Mouse (Mus musculus) lung, embryonic 15.5 days (tissue): Measurements from ENCODE around the gene Kcnk1. TPM values are rescaled to one million over a fixed set of nuclear protein-coding genes. Genes with fewer than 3 reads are reported as not detected.

Experiments
- ATAC-seq: fragments of 200-750 bp; cut with Nextera tagmentation; 2 replicates; pipeline ENCODE4 v1.8.0; 2017; ENCODE audit warnings: moderate number of reproducible peaks, borderline replicate concordance; ENCODE audit not compliant: low FRiP score, low TSS enrichment; ENCODE audit errors: extremely low read depth
- H3K27ac ChIP-seq: fragments of 300-500 bp; sonication (generic); 2 replicates; pipeline ENCODE4 v1.5.1; 2015; ENCODE audit warnings: moderate library complexity, mild to moderate bottlenecking, inconsistent platforms
- H3K27me3 ChIP-seq: fragments of 300-500 bp; sonication (generic); 2 replicates; pipeline ENCODE4 v1.6.1; 2015; ENCODE audit warnings: inconsistent platforms
- H3K36me3 ChIP-seq: fragments of 300-500 bp; sonication (generic); 2 replicates; pipeline ENCODE4 v1.6.1; 2015; ENCODE audit warnings: inconsistent platforms
- H3K4me1 ChIP-seq: fragments of 300-500 bp; sonication (generic); 2 replicates; pipeline ENCODE4 v1.6.1; 2015; ENCODE audit warnings: inconsistent platforms
- H3K4me2 ChIP-seq: fragments of 300-500 bp; sonication (generic); 2 replicates; pipeline ENCODE4 v1.6.1; 2015; ENCODE audit warnings: inconsistent platforms, mild to moderate bottlenecking, moderate library complexity
- H3K4me3 ChIP-seq: fragments of 300-500 bp; sonication (generic); 2 replicates; pipeline ENCODE4 v1.5.1; 2015; ENCODE audit warnings: mild to moderate bottlenecking, inconsistent platforms
- H3K9ac ChIP-seq: fragments of 300-500 bp; sonication (generic); 2 replicates; pipeline ENCODE4 v1.6.1; 2015; ENCODE audit warnings: inconsistent platforms
- H3K9me3 ChIP-seq: fragments of 300-500 bp; sonication (generic); 2 replicates; pipeline ENCODE4 v1.6.1; 2016; ENCODE audit warnings: inconsistent platforms
- WGBS: fragments of 180-500 bp; shearing (Covaris S2); methylation state at CpG from one replicate; pipeline ENCODE4 v1.1.7; 2015; 5-methylcytosine and 5-hydroxymethylcytosine counted together
- polyA plus RNA-seq: library from polyadenylated mRNA; unstranded; fragments of >200 nt; fragmentation: Nextera tagmentation; extraction: Ambion mirVana; gene quantifications from 2 replicates; pipeline ENCODE4 v1.2.1, GENCODE M21; 2015

Kcnk1 gene
- 52.9 and 54.4 TPM in 2 replicates for polyA plus RNA-seq

DNA sequence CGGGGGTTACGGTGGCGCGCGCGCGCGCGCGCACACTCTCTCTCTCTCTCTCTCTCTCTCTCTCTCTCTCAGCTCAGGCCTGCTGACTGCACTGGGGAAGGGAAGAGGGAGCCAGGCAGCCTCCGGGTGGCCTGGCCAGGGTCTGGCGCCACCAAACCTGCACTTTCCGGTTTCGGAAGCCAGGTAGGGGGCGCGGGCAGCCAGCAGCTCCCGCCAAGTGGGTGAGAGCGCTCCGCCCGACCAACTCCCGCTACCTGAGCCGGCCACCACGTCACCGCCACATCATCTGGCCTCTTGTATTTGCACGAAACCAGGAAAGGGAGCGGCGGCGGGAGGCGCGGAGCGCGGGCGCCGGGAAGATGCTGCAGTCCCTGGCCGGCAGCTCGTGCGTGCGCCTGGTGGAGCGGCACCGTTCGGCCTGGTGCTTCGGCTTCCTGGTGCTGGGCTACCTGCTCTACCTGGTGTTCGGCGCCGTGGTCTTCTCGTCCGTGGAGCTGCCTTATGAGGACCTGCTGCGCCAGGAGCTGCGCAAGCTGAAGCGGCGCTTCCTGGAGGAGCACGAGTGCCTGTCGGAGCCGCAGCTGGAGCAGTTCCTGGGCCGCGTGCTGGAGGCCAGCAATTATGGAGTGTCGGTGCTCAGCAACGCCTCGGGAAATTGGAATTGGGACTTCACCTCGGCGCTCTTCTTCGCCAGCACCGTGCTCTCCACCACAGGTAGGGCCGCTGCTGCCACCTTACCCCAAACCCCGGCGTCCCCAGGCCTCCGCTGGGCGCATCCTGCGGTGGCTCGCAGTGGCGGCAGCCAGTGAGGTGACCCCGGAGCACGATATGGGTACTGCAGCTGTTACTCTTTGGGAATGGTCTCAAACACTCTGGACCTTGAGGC is at the start of gene Kcnk1:
Gene Kcnk1, plus strand, starts transcription at position 70 of the 886 bp plus-strand sequence.
- ATAC-seq, result peak; percentile 78; the same call in 1 of the 2 replicates
- H3K9ac ChIP-seq, result peak within 1 kb of the TSS; percentile 53
- no peaks in the 10 kb centered on the region for H3K9me3 ChIP-seq
- peaks cover 8% of the 10 kb centered on the region for H3K4me1 ChIP-seq
- 1% methylated on average over 73 of the region's 73 CpGs for WGBS
- peaks cover 51% of the 10 kb centered on the region for H3K27me3 ChIP-seq
- peak within 1 kb of the TSS; percentile 83 for H3K27ac ChIP-seq
- H3K36me3 ChIP-seq, result no peaks in the 10 kb centered on the region
- H3K4me3 ChIP-seq, result peak within 1 kb of the TSS; percentile 54
- peak within 1 kb of the TSS; percentile 71 for H3K4me2 ChIP-seq

DNA sequence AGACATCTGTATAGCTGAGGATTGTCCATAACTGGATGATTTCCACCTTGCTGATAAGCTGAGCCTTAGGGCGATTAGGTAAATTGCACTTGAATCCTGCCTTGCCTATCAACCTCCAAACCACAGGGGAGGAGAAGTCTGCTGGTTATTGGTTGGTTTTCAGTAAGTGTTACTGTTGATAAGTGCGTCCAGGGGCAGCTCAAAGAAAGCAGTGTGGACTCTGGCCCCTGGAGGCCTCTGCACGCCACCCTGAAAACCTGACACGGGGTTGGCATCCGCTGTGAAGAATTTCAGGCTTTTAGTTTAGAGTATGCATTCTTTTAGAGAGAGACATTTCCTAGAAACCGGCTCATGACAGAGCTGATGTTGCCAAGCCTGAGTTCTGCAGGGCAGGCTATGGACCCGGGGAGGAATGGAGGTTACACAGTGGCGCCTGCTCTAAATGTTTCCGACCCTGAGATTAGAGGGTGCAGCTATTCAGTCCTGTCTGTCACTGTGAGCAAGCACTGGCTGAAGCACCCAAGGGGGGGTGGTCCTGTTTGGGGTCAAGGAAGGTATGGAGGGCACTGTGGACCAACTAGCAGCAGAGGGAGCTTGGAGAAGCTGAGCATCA is 46.2 kb upstream of the Kcnk1 start:
- H3K9ac ChIP-seq, result no peak overlapping the region
- no peak overlapping the region for H3K4me3 ChIP-seq
- no peak overlapping the region for H3K4me2 ChIP-seq
- no peaks in the 10 kb centered on the region for H3K36me3 ChIP-seq
- no peaks in the 10 kb centered on the region for H3K27me3 ChIP-seq
- H3K4me1 ChIP-seq, result no peaks in the 10 kb centered on the region
- ATAC-seq, result no peak
- no peaks in the 10 kb centered on the region for H3K9me3 ChIP-seq
- 53% methylated on average over 9 of the region's 9 CpGs for WGBS
- no peak overlapping the region for H3K27ac ChIP-seq

DNA sequence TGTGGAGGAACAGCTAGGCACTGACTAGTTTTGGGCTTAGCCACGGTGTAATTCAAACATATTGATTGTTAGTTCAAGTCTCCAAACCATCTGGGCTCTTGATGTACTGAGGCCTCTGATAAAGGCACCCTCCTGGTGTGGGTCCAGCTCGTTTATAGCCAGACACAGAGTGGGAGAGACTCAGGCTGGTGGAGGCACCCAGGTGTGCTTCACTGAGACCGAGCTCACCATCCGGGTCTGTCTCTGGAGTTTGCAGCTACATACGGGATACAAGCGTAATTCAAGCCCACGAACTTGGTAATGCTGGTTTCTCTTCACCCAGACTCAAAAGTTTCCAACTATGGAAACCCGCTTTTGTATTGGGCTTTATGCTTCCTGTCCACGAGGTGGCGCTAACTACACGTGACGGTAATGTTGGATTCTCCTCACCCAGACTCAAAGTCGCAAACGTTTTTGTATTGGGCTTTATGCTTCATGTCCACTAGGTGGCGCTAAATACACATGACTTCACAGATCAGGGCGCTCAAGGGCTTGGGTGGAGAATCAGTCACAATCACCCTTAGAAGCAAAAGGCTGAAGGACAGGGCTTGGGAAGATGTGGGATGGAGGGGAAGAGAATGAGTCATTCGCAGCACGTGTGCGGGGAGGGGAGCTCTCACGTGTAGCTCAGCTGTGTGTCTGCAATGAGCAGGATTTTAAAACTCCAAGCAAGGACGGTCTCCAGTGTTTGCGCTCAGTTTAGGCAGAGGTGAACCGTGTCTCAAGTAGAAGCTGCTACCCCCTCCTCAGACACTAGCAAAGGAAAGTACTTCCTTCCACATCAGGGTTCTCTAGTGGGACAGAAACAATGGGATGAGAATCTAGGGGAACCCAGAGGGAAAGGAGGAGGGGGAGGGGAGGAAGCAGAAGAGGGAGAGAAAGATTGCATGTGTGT is 44.7 kb upstream of the Kcnk1 start:
- Histone ChIP-seq H3K27me3 (no peaks in the 10 kb centered on the region), H3K27ac (no peak overlapping the region), H3K4me1 (no peaks in the 10 kb centered on the region), H3K4me3 (no peak overlapping the region), H3K4me2 (no peak overlapping the region), H3K36me3 (no peaks in the 10 kb centered on the region), H3K9ac (no peak overlapping the region), H3K9me3 (no peaks in the 10 kb centered on the region)
- peak; percentile 79 for ATAC-seq
- 16% methylated on average over 23 of the region's 23 CpGs for WGBS

DNA sequence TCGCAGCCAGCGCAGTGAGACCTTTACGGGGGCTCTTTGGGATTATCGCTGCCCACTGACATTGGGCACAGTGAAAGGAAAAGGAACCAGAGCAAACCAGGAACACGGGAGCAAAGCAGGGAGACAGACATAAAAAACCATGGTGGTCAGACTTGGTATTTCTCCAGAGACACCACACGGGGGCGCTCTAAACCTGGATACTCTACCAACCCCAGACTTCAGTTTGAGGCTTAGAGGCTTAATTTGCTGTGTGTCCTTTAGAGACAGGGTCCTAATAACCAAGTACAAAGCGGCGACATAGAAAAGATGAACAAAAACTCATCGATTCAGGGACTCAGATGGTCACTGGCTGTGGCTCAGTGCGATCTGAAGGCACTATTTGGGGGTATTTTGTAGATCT is 39.3 kb upstream of the Kcnk1 start:
- no peak overlapping the region for H3K27ac ChIP-seq
- H3K4me3 ChIP-seq, result no peak overlapping the region
- no peaks in the 10 kb centered on the region for H3K9me3 ChIP-seq
- ATAC-seq, result no peak
- no peak overlapping the region for H3K9ac ChIP-seq
- 0 out of 2 replicates have a peak, but pooled peaks cover 2% of the 10 kb centered on the region for H3K4me1 ChIP-seq
- 13% methylated on average over 11 of the region's 11 CpGs for WGBS
- no peaks in the 10 kb centered on the region for H3K27me3 ChIP-seq
- H3K4me2 ChIP-seq, result no peak overlapping the region; the same call in 1 of the 2 replicates
- H3K36me3 ChIP-seq, result no peaks in the 10 kb centered on the region

DNA sequence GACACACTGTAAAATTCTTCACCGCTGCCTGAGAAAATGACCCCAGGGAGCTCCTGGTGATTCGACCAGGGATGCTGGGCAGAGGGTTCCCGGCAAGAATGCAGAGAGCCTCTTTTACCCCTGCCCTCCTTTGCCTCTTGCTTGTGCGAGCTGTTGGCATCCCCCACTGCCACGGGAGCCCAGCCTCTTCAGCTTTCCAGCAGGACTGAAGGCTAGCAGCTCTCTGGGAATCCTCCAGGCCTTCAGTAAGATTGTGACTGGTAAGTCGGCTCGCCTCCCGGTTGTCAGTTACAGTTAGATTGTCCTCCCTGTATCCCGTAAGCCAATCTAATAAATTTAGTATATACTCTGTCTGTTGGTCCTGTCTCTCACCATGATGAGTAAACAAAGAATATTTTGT is 38.2 kb upstream of the Kcnk1 start:
- no peak for ATAC-seq
- 0 out of 2 replicates have a peak, but pooled peaks cover 2% of the 10 kb centered on the region for H3K4me1 ChIP-seq
- no peaks in the 10 kb centered on the region for H3K36me3 ChIP-seq
- no peaks in the 10 kb centered on the region for H3K27me3 ChIP-seq
- H3K4me2 ChIP-seq, result no peak overlapping the region
- H3K9me3 ChIP-seq, result 0 out of 2 replicates have a peak, but pooled peaks cover 6% of the 10 kb centered on the region
- H3K27ac ChIP-seq, result no peak overlapping the region
- H3K4me3 ChIP-seq, result no peak overlapping the region
- 65% methylated on average over 9 of the region's 9 CpGs for WGBS
- H3K9ac ChIP-seq, result no peak overlapping the region

DNA sequence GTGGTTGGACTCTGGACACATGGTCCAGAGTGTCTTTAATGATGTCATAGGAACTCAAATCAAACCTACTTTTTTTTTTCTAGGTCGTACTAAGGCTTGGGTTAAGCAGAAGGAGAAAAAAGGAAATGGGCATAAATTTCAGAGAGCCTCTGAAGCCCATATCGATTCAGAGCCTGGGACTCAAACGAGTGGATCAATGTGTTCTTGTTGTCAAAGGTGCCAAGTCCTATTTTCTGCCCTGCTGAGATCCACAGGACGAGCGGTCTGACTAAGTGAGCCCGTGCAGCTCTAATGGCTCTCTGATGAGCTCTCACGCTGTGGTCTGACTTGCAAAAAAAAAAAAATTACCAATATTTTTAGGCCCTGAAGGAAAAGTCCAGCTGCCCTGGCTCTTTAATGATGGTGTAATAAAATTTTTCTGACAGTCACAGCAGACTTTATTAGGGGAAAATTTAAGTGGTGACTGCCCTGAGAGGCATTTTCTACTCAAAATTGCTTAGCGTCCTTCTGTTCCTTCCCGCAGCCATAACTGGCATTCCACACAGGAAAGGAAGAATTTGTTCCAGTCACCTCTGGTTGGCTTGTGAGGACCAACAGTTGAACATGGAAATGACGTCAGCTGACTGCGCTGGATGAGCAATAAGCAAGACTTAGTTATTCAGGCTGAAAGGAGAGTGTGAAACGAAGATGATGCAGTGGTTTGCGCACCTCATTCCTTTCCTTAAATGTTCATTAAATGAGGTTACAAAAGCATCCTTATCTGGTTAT is 37.6 kb upstream of the Kcnk1 start:
- Histone ChIP-seq H3K36me3 (no peaks in the 10 kb centered on the region), H3K4me1 (0 out of 2 replicates have a peak, but pooled peaks cover 2% of the 10 kb centered on the region), H3K9me3 (0 out of 2 replicates have a peak, but pooled peaks cover 6% of the 10 kb centered on the region), H3K4me2 (no peak overlapping the region), H3K9ac (no peak overlapping the region), H3K27me3 (no peaks in the 10 kb centered on the region; the same call in 1 of the 2 replicates), H3K27ac (peak overlapping the region; percentile 63), H3K4me3 (no peak overlapping the region)
- ATAC-seq, result no peak; the same call in 1 of the 2 replicates
- 54% methylated on average over 13 of the region's 13 CpGs for WGBS

DNA sequence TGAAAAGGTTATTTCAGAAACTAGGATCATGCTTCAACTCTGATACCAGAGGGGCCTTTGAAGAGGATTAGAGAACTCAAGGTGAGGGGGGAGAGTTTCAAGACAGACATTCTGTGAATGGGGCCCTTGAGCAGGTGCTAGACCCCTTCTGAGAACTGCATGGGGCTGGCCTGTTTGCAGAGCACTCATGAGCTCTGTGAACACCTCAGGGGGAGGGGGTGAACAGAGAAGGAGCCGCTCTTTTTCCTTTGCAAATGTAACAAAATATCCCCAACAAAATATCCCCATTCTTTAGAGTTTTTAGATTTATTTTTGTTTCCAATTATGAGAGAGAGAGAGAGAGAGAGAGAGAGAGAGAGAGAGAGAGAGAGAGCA is 37.0 kb upstream of the Kcnk1 start:
- ATAC-seq, result no peak
- Histone ChIP-seq H3K4me1 (0 out of 2 replicates have a peak, but pooled peaks cover 2% of the 10 kb centered on the region), H3K36me3 (no peaks in the 10 kb centered on the region), H3K9ac (no peak overlapping the region), H3K27me3 (no peaks in the 10 kb centered on the region; the same call in 1 of the 2 replicates), H3K27ac (peak overlapping the region; percentile 63), H3K4me3 (no peak overlapping the region), H3K9me3 (0 out of 2 replicates have a peak, but pooled peaks cover 6% of the 10 kb centered on the region), H3K4me2 (no peak overlapping the region; the same call in 1 of the 2 replicates)
- WGBS, result 52% methylated on average over 1 of the region's 1 CpGs

DNA sequence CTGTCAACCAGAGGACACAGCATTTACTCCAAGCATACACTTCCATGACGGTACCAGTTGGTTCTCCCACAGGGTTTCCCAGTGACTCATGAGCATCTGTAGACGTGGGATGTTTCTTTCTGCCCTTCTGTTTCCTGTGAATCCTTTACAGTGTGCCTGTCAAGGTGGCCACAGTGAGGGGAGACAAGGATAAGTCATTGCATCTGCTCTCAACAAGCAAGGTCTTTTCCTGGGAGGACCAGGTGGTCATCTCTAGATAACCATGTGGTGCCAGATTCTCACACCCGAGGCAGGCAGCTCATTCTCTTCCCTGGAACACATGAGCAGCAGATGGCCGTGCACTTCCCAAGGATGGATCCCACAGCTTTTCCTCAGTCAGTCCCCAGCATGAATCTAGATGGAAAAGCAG is 35.6 kb upstream of the Kcnk1 start:
- no peak overlapping the region for H3K4me2 ChIP-seq
- H3K27ac ChIP-seq, result no peak overlapping the region
- H3K27me3 ChIP-seq, result peaks cover 4% of the 10 kb centered on the region; the same call in 1 of the 2 replicates
- 39% methylated on average over 4 of the region's 4 CpGs for WGBS
- ATAC-seq, result no peak
- no peak overlapping the region for H3K9ac ChIP-seq
- H3K4me3 ChIP-seq, result no peak overlapping the region
- 0 out of 2 replicates have a peak, but pooled peaks cover 6% of the 10 kb centered on the region for H3K9me3 ChIP-seq
- peaks cover 6% of the 10 kb centered on the region; the same call in 1 of the 2 replicates for H3K4me1 ChIP-seq
- no peaks in the 10 kb centered on the region for H3K36me3 ChIP-seq

DNA sequence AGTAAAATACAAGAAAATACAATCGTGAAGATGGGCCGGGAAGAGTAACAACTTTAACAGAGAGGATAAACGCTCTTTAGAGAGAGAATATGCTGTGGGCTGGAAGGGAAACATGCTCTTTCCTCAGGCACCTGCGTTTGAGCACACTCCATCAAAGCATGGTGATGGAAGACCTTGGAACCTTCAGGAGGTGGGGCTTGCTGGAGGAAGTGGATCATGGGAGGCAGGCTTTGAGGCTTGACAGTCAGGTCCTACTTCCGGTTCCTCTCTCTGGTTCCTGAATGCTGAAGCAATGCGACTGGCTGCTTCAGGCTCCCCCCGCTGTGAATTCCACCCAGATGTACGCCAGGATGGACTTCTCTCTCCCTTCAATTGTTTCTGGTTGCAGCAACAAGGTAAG is 34.9 kb upstream of the Kcnk1 start:
- Histone ChIP-seq H3K4me3 (no peak overlapping the region), H3K27me3 (peaks cover 4% of the 10 kb centered on the region; the same call in 1 of the 2 replicates), H3K27ac (no peak overlapping the region), H3K4me1 (peaks cover 6% of the 10 kb centered on the region; the same call in 1 of the 2 replicates), H3K9me3 (0 out of 2 replicates have a peak, but pooled peaks cover 6% of the 10 kb centered on the region), H3K9ac (no peak overlapping the region), H3K4me2 (no peak overlapping the region), H3K36me3 (no peaks in the 10 kb centered on the region)
- no peak for ATAC-seq
- WGBS, result 83% methylated on average over 8 of the region's 8 CpGs

DNA sequence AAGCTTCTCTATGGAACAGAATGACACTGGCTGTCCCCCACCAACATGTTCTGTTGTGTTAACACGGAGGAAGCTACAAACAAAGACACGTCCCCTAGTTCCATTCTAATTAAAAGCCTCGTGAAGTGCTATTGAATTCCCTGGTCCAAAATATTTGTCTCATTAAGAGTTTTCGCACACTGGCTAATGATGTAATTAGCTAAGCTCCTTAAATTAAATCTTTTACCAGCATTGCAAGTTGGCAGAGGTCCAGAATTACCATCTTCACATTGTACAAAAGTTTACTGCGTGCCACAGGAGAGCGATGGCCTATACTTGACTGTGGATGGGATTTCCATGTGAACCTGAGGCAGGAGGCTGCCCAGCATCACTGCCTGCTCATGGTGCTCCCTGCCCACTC is 33.2 kb upstream of the Kcnk1 start:
- H3K9ac ChIP-seq, result no peak overlapping the region
- no peak for ATAC-seq
- H3K4me2 ChIP-seq, result no peak overlapping the region
- peaks cover 4% of the 10 kb centered on the region; the same call in 1 of the 2 replicates for H3K27me3 ChIP-seq
- H3K4me3 ChIP-seq, result no peak overlapping the region
- H3K9me3 ChIP-seq, result 0 out of 2 replicates have a peak, but pooled peaks cover 6% of the 10 kb centered on the region
- WGBS, result 89% methylated on average over 6 of the region's 6 CpGs
- no peak overlapping the region for H3K27ac ChIP-seq
- H3K4me1 ChIP-seq, result peaks cover 3% of the 10 kb centered on the region; the same call in 1 of the 2 replicates
- no peaks in the 10 kb centered on the region for H3K36me3 ChIP-seq
